Mouse (Mus musculus): ENCODE measurements at regions not wholly inside any gene's neighbourhood (a gene's known extent, or its start where the extent isn't known, plus 50 kb on each side); places are given as distances from the start of the nearest gene placed in this dataset.
A peak's percentile ranks its signal among the peaks of the same experiment; 100 is the strongest.

GRCm38 (mm10) chr6:11796361-11796760, 110.9 kb downstream of the Ndufa4 start:
- no peak for DNase-seq (ENCODE audit: low spot score in 2 of 2)

GRCm38 (mm10) chr6:11793366-11793765, 113.9 kb downstream of the Ndufa4 start:
- DNase-seq (ENCODE audit: low spot score in 2 of 2) = peak in 1 of 2 experiments; percentile 53

DNA sequence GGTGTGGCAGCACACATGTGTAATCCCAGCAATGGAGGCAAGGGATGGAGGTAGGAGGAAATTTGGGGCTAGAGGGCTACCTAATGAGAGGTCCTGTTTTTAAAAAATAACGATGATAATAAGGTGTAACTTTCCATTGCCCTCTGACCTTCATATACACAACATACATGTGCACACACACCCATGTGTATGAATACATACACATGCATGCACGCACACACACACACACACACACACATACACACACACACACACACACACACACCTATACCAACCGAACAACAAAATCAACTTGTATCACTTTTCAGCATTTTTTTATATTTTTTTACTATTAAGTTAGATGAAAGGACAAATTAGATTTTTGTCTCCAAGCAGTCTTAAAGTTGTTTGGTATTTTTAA, 115.1 kb downstream of the Ndufa4 start:
- no peak for DNase-seq (ENCODE audit: low spot score in 2 of 2)

GRCm38 (mm10) chr6:11791056-11791455, 116.2 kb downstream of the Ndufa4 start:
- no peak for DNase-seq (ENCODE audit: low spot score in 2 of 2)

DNA sequence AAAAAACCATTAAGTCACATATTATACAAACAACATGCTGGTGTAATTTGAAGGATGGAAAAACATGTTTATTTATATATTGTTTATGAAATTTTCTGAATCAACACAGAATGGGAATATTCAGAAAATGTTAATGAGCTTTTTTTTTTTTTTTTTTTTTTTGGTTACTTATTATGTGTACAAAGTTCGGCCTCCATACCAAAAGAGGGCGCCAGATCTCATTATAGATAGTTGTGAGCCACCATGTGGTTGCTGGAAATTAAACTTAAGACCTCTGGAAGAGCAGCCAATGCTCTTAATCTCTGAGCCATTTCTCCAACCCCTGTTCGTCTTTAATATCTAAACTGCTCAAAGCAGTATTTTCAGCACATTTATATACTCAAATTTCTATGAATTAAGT, 133.3 kb downstream of the Ndufa4 start:
- DNase-seq (ENCODE audit: low spot score in 2 of 2) = no peak

- no peak for DNase-seq (ENCODE audit: low spot score in 2 of 2)
Observed at GRCm38 (mm10) chr6:11762912-11763311, 144.4 kb downstream of the Ndufa4 start.

DNA sequence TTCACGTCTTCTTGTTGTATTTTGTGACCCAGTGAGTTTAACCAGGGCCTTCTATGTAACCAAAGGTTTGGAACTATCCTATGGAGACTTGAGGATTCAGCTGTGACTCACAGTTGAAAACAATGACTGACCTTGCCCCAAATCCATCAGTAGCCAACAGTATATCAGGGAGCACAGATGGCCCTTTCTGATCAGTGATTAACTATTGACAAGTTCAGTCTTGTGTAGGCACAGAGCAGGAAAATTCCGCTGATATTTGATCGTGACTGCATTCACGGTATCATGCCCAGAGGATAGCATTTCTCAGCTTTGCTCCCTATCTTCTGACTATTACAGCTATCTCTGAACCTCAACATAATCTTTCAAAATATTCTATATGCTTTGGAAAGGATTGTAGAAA, 169.6 kb downstream of the Ndufa4 start:
- no peak for DNase-seq (ENCODE audit: low spot score in 2 of 2)

DNA sequence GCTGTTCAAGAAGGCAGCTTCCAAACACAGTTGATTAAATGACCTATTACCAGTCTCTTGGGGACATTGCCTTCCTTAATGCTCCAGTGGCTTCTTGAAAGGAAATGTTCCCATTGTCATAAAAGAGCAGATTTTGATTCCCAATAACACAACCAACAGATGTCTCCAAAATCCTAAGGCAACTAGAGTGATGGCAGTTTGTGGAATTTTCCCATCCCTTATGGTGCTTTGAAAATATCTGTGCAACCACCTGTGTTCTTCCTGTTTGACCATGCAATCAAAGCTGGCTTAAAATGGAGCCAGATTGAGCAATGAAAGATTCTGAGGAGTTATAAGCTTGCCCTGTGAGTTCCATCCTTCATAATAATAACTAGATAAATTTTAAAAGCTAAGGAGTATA, 176.2 kb downstream of the Ndufa4 start:
- DNase-seq (ENCODE audit: low spot score in 2 of 2) = no peak

- DNase-seq (ENCODE audit: low spot score in 2 of 2) = no peak
Observed at GRCm38 (mm10) chr6:11730667-11731066, 176.6 kb downstream of the Ndufa4 start.

DNA sequence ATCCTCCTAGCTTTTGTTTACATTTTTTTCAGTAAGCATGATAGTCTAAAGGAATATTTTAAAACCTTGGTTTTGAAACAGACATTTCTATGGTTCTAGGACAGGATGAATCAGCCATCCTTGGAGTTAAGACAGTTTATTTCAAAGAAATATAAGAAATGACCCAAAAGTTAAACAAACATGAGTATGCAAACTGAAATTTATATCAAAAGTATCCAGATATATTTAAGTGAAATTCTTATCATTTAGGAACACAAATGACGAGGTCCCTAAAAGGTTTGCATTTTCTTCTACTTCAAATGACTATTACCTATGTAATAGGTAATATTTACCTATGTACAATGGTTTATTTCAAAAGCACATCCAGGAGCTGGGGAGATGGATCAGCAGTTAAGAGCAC, 179.5 kb downstream of the Ndufa4 start:
- DNase-seq (ENCODE audit: low spot score in 2 of 2) = no peak

GRCm38 (mm10) chr6:11727370-11727769, 179.9 kb downstream of the Ndufa4 start:
- DNase-seq (ENCODE audit: low spot score in 2 of 2) = no peak

DNA sequence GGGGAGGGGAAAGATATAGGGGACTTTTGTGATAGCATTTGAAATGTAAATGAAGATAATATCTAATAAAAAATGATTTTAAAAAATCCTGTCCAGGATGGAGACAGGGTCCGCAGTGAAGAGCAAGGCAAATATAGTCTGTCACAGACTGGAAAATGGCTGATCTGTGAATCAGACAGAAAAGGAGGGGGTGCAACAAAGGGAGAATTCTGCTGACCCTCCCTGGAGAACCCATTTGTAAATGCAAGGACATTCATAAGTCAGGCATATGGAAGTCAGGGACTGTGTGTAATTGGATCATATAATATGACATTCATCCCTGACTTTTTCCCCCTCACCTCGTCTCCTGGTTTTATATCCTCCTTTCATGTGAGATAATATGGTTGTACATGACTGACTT, 183.8 kb downstream of the Ndufa4 start:
- no peak for DNase-seq (ENCODE audit: low spot score in 2 of 2)

DNA sequence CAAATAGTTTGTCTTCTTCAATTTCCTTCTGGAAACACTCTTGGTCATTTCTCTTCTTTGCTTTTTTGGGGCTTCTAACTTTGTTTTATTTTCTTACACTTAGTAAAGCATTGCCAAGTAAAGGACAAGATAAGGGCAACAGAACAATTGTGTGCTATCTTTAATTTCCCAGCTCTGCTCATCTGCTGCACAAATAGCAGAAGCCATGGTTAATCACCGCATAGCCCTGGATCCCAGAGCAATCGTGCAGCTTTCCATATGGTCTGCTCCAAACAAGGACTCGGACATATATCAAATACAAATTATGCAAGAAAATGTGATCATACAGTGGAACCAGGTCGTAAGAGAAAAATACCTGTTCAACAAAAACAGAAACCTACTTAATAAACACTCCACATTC, 187.0 kb downstream of the Ndufa4 start:
- no peak for DNase-seq (ENCODE audit: low spot score in 2 of 2)

- no peak for DNase-seq (ENCODE audit: low spot score in 2 of 2)
Observed at GRCm38 (mm10) chr6:11710581-11710980, 196.7 kb downstream of the Ndufa4 start.

DNA sequence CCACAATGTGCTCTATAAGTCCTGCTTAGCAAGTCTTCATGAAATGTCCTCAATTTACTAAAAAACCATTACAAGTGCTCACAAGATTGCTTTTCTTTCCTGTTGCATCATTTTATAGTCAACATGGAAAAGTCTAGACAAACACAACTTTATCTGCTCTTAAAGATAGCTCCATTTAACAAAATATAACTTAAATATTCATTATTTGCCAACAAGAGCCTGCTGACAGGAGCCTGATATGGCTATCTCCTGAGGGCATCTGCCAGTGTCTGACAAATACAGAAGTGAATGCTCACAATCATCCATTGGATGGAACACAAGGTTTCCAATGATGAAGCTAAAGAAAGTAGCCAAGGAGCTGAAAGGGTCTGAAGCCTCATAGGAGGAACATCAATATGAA, 197.8 kb downstream of the Ndufa4 start:
- DNase-seq (ENCODE audit: low spot score in 2 of 2) = no peak
